Mouse (Mus musculus): Measurements from ENCODE around the gene Scarf1. TPM values are rescaled to one million over a fixed set of nuclear protein-coding genes. Genes with fewer than 3 reads are reported as not detected.
A peak's percentile ranks its signal among the peaks of the same experiment; 100 is the strongest.

The Scarf1 gene
- polyA plus RNA-seq, 1 experiment from 2014 or later: 13.8 TPM

DNA sequence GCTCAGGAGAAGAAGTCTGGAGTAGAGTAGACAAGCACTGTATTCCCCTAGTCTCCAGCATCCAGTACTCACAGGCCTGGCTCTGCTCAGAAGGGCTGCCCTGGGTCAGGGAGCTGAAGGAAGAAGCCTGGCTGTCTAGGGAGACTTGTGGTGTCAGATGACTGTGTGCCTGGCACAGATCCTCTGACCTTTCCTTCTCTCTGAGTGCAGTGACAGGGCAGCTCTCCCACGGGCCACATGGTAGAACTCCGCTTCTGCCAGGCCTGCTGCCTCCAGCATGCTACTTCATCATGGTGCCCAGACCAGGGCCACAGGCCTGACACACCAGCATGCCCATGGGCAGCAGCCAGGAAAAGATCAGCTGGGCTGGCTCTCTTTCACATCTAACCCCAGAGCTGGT is 52.5 kb downstream of the Scarf1 start:
- Histone ChIP-seq H3K36me3 (no peaks in the 10 kb centered on the region; the same call in 1 of the 2 replicates), H3K27me3 (replicated peaks) (peaks cover 33% of the 10 kb centered on the region), H3K27ac (ENCODE audit: poor library complexity, severe bottlenecking) (no peak overlapping the region), H3K4me1 (replicated peaks) (peaks cover 60% of the 10 kb centered on the region), H3K4me2 (no peak overlapping the region), H3K9ac (no peak overlapping the region), H3K9me3 (replicated peaks) (no peaks in the 10 kb centered on the region), H3K4me3 (no peak overlapping the region)
- WGBS: 68% methylated on average over 2 of the region's 2 CpGs
- ATAC-seq (ENCODE audit: insufficient number of reproducible peaks, low FRiP score): no peak

DNA sequence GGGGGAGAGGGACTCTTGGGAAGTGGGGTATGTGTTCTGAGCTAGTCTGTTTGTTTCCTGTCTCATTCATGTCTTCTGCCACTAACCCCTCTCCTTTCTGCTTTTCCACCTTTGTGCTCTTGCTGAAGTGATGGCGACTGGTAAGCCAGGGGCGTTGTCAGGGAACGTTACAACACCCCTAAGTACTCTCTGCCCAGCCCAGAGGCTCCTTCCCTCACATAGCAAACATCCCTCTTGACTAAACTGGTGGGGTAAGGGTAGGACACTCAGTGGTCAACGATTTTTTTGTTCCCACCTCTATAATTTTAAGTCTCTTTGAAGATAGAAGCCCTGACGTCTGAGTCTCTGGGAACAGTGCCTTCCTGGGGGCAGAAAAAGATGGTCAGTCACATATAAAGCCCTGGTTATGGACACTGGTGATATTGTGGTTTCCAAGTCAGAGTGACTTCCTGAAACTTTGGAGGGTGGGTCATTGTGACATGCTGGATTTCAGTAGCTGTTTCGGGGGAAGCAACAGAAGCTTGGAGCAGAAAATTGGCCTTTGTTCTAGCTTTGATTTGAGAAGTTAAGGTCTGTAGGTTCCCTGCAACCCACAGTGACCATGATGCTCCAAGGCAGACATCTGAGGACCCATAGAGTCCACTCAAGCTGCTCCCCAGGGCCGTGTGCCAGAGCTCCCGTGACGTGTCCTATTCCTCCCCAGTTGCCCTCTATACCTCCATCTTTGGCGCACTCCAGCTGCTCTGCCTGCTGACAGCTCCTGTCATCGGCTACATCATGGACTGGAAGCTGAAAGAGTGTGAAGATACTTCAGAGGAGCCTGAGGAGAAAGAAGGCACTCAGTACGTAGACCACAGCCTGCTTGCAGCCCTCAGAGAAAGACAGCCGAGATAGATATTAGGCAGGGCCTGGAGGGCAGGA is 53.2 kb downstream of the Scarf1 start:
- 44% methylated on average over 13 of the region's 13 CpGs for WGBS
- Histone ChIP-seq H3K4me2 (no peak overlapping the region), H3K4me3 (no peak overlapping the region), H3K27me3 (replicated peaks) (peaks cover 37% of the 10 kb centered on the region), H3K9me3 (replicated peaks) (no peaks in the 10 kb centered on the region), H3K27ac (ENCODE audit: poor library complexity, severe bottlenecking) (0 out of 2 replicates have a peak overlapping the region, but pooled peaks have one; percentile 5), H3K9ac (no peak overlapping the region), H3K36me3 (no peaks in the 10 kb centered on the region; the same call in 1 of the 2 replicates), H3K4me1 (replicated peaks) (peaks cover 62% of the 10 kb centered on the region)
- no peak for ATAC-seq (ENCODE audit: insufficient number of reproducible peaks, low FRiP score)

DNA sequence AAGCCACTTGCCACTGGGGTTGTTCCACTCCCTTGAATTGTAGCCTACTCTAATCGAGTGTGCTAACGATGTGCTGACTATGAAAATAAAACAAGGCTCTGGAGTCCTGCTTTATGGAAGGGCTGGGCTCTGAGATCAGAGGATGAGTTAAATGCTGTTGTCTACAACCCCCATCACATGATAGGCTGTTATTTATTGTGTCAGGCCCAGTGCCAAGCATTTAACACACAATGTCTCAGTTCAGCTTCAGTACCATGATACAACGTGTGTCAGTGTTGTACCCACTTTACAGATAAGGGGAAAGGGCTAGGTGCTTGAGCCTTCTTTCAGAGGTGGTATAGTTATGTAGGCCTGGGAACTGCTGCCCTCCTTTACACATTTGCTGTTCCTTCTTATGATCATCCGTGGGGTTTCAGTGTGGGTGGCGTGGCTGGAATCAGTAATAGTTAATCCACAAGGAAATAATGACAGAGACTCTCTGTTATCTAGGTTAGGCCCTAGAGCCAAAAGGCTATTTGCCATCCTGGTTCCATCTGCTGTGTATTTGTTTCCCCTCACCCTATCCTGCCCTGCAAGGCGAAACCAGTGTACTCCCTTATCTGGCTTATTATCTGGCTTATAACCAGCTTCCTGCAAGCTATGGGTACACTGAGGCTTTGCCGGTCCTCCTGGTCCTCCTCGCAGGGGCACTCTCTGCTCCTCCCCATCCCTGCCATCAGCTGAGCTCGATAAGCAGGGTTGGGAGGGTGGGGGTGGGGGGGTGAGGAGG is 54.2 kb downstream of the Scarf1 start:
- Histone ChIP-seq H3K27me3 (replicated peaks) (peaks cover 46% of the 10 kb centered on the region), H3K4me2 (no peak overlapping the region), H3K9me3 (replicated peaks) (no peaks in the 10 kb centered on the region), H3K36me3 (no peaks in the 10 kb centered on the region; the same call in 1 of the 2 replicates), H3K4me1 (replicated peaks) (peaks cover 66% of the 10 kb centered on the region), H3K4me3 (no peak overlapping the region), H3K27ac (ENCODE audit: poor library complexity, severe bottlenecking) (no peak overlapping the region), H3K9ac (no peak overlapping the region)
- 25% methylated on average over 9 of the region's 9 CpGs for WGBS
- ATAC-seq (ENCODE audit: insufficient number of reproducible peaks, low FRiP score): no peak

DNA sequence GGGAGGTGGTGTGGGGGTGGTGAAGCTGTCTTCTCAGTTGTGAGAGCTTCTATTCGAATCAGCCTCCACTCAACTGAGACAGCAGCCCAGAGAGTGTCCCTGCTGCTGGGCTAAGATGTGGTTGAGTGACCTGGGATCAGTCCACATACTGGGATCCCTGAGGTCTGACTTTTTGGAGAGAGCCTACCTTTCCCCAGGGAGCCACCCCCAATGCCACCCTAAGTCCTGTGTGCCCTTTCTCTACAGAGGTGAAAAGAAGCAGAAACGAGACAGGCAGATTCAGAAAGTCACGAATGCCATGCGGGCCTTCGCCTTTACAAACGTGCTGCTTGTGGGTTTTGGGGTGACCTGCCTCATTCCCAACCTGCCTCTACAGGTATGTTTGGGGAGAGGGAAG is 54.8 kb downstream of the Scarf1 start:
- Histone ChIP-seq H3K27me3 (replicated peaks) (peaks cover 42% of the 10 kb centered on the region), H3K4me1 (replicated peaks) (peaks cover 66% of the 10 kb centered on the region), H3K9me3 (replicated peaks) (no peaks in the 10 kb centered on the region), H3K36me3 (no peaks in the 10 kb centered on the region; the same call in 1 of the 2 replicates), H3K4me3 (no peak overlapping the region), H3K9ac (no peak overlapping the region), H3K4me2 (no peak overlapping the region), H3K27ac (ENCODE audit: poor library complexity, severe bottlenecking) (no peak overlapping the region)
- ATAC-seq (ENCODE audit: insufficient number of reproducible peaks, low FRiP score): no peak
- 76% methylated on average over 6 of the region's 6 CpGs for WGBS

DNA sequence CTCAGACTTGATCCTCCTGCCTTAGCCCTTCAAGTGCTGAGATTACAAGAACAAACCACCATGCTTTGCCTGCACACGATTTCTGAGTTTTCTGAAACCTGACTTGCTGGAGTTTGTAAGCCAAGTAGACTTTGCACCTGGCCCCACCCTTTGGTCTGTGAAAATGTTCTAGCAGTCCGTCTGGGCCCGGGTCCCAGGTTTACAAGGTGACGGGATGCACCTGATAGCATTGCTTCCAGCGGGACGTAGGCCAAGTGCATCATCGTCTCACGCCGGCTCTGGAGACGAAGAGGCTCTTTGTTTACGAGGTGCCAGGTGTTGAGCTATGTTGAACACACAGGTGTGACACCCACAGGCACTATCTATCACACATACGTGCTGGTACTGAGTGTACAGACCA is 55.6 kb downstream of the Scarf1 start:
- no peak for ATAC-seq (ENCODE audit: insufficient number of reproducible peaks, low FRiP score)
- 92% methylated on average over 12 of the region's 12 CpGs for WGBS
- Histone ChIP-seq H3K4me2 (no peak overlapping the region), H3K4me3 (no peak overlapping the region), H3K36me3 (no peaks in the 10 kb centered on the region), H3K27me3 (replicated peaks) (peaks cover 42% of the 10 kb centered on the region), H3K27ac (ENCODE audit: poor library complexity, severe bottlenecking) (no peak overlapping the region), H3K9me3 (replicated peaks) (no peaks in the 10 kb centered on the region), H3K4me1 (replicated peaks) (peaks cover 59% of the 10 kb centered on the region), H3K9ac (no peak overlapping the region)

DNA sequence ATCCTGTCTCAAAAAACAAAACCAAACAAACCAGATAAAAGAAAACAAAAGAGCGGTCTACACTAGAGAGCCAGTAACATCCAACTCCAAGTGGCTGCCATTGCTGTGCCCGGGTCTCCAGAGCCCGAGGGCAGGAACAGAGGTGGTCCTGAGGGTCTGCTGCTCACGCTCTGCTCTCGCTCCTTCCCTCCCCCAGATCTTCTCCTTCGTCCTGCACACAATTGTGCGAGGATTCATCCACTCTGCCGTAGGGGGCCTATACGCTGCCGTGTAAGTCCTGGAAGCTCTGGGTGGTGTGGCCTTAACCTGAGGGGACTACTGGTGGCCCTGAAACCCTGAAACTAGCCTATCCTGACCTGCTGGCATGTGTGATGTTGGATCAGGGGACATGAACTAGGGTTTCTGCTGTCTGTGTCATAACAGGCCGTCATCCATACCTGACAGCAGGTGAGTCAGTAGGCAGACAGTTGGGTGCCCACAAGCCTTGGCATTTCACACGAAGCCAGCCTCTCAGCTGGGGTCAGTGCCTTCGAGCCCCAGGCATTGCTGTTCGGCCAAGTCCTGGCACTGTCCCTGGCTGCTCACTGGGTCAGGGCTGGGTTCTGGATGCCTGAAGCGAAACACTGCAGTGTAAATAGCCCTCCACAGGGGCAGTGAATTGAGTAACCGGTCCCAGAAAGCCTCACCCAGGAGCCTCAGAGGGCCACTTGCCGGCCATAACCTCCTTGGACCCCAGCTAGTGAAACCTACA is 57.2 kb downstream of the Scarf1 start:
- H3K4me1 ChIP-seq (replicated peaks): peaks cover 46% of the 10 kb centered on the region
- no peak overlapping the region for H3K9ac ChIP-seq
- no peaks in the 10 kb centered on the region for H3K36me3 ChIP-seq
- no peak overlapping the region for H3K27ac ChIP-seq (ENCODE audit: poor library complexity, severe bottlenecking)
- ATAC-seq (ENCODE audit: insufficient number of reproducible peaks, low FRiP score): no peak
- peaks cover 56% of the 10 kb centered on the region for H3K27me3 ChIP-seq (replicated peaks)
- 86% methylated on average over 17 of the region's 17 CpGs for WGBS
- H3K4me2 ChIP-seq: no peak overlapping the region
- no peak overlapping the region for H3K4me3 ChIP-seq
- no peaks in the 10 kb centered on the region for H3K9me3 ChIP-seq (replicated peaks)

DNA sequence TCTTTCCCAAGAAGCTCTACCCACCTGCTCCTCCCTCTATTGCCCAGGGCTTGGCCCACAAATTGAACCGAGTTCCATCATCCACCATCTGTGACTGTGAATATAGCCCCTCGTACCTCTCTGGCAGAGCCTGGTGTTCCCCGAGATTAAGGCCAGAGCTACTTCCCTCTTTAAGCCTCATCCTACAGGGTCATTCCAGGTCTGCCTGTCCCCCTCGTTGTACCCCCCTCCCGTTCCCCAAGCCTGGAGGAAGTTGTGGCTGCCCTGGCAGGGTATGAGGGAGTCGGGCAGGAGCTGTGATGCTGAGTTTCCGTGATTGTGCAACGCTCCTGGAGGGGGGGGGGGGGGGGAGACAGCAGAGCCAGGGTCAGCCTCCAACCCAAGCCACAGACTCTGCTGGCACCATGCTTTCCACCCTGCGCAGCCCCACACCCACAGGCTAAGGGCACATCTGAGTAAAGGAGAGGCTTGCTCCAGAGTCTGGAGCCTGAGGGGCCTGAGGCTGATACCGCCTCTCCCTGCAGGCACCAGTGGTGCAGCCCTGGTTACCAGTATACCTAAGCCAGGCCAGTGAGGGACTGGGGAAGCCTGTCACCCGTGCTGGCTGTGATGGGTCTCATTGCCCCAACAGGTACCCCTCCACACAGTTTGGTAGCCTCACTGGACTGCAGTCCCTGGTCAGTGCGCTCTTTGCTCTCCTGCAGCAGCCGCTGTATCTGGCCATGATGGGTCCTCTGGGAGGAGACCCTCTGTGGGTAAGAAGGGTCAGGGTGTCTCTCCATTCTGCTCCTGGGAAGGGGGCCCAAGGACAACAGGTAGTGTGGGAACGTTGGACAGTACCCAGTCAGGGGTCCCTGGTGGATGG is 58.0 kb downstream of the Scarf1 start:
- no peak overlapping the region for H3K27ac ChIP-seq (ENCODE audit: poor library complexity, severe bottlenecking)
- ATAC-seq (ENCODE audit: insufficient number of reproducible peaks, low FRiP score): no peak
- 63% methylated on average over 13 of the region's 14 CpGs for WGBS
- H3K4me1 ChIP-seq (replicated peaks): peaks cover 38% of the 10 kb centered on the region
- H3K9me3 ChIP-seq (replicated peaks): no peaks in the 10 kb centered on the region
- no peak overlapping the region for H3K4me3 ChIP-seq
- no peaks in the 10 kb centered on the region for H3K36me3 ChIP-seq
- H3K27me3 ChIP-seq (replicated peaks): peaks cover 56% of the 10 kb centered on the region
- H3K4me2 ChIP-seq: no peak overlapping the region
- H3K9ac ChIP-seq: no peak overlapping the region

DNA sequence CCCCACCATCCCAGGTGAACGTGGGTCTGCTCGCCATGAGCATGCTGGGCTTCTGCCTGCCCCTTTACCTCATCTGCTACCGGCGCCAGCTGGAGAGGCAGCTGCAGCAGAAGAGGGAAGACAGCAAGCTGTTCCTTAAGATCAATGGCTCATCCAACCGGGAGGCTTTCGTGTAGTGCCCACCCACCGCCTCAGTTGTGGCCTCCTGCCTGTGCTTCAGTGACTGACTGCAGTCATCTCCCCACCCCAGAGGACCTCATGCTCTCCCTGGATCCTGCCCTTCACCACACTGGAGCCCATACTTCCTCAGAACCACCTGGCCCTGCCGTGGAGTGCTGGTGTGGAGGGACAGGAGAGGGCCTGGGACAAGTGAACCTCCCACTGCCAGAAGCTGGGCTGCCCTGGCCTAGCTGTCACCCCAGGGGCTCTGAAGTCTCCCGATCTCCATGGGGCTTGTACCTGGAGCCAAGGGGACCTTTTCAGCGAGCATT is 59.0 kb downstream of the Scarf1 start:
- Histone ChIP-seq H3K4me2 (peak overlapping the region; percentile 22; the same call in 1 of the 2 replicates), H3K9me3 (replicated peaks) (no peaks in the 10 kb centered on the region), H3K27ac (ENCODE audit: poor library complexity, severe bottlenecking) (no peak overlapping the region), H3K9ac (peak overlapping the region; percentile 47; the same call in 1 of the 2 replicates), H3K4me3 (no peak overlapping the region), H3K27me3 (replicated peaks) (peaks cover 56% of the 10 kb centered on the region), H3K4me1 (replicated peaks) (peaks cover 28% of the 10 kb centered on the region), H3K36me3 (no peaks in the 10 kb centered on the region)
- no peak for ATAC-seq (ENCODE audit: insufficient number of reproducible peaks, low FRiP score)
- 26% methylated on average over 10 of the region's 10 CpGs for WGBS

DNA sequence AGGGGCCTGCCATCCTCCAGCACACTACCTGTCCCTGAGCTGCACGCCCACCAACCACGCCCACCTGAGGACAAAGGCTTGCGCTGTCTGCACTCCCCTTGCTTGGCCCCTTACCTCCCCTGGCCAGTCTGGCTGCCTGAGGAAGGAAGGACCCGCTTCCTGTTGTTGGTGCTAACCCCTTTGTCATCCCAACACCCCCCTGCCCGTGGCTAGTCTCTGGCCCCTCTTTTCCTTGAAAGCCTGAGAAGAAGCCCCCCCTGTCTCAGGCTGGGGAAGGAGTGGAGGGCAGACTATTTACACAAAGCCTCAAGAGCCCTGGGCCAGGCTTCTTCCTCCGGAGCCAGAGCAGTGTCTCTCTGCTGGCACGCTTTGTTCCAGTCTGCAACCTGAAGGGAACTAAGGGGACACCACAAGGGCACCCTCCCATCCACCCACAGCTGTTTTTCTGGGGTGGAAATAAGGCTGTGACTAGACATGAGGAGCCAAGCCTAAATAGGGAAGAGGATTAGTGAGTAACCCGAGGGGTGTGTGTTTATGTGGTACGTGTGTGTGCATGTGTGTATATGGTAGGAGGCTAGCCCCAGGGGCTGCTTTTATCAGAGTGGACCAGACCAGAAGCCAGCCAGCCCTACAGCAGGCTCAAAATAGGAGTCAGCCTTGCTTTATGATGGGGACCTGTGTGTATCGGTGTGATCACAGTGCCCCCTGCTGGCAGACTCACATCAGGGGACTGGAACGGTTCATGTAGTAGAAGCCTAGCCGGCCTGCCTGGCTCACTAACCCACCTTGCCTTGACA is 59.7 kb downstream of the Scarf1 start:
- WGBS: 14% methylated on average over 12 of the region's 12 CpGs
- Histone ChIP-seq H3K36me3 (no peaks in the 10 kb centered on the region), H3K4me3 (no peak overlapping the region), H3K4me1 (replicated peaks) (peaks cover 21% of the 10 kb centered on the region), H3K9ac (peak overlapping the region; percentile 47), H3K27me3 (replicated peaks) (peaks cover 56% of the 10 kb centered on the region), H3K27ac (ENCODE audit: poor library complexity, severe bottlenecking) (0 out of 2 replicates have a peak overlapping the region, but pooled peaks have one; percentile 44), H3K9me3 (replicated peaks) (no peaks in the 10 kb centered on the region), H3K4me2 (peak overlapping the region; percentile 22; the same call in 1 of the 2 replicates)
- peak; percentile 81 for ATAC-seq (ENCODE audit: insufficient number of reproducible peaks, low FRiP score)

Data from heart, embryonic 12.5 days (tissue).